Mouse (Mus musculus) heart, embryonic 16.5 days (tissue): Measurements from ENCODE around the gene Bmper. TPM values are rescaled to one million over a fixed set of nuclear protein-coding genes. Genes with fewer than 3 reads are reported as not detected.

ENCODE experiments used
- ATAC-seq: fragments of 200-750 bp; cut with Nextera tagmentation; replicated peaks from 2 replicates; pipeline ENCODE4 v1.8.0; 2017; ENCODE audit warnings: moderate number of reproducible peaks; ENCODE audit not compliant: insufficient read depth, low FRiP score; ENCODE audit errors: extremely low read depth
- H3K27ac ChIP-seq: fragments of 300-500 bp; sonication (generic); 2 replicates; pipeline ENCODE4 v1.5.1; 2014; ENCODE audit warnings: mild to moderate bottlenecking, low read length, control low read depth, moderate library complexity
- H3K27me3 ChIP-seq: fragments of 300-500 bp; sonication (generic); 2 replicates; pipeline ENCODE4 v1.6.1; 2014; ENCODE audit warnings: low read length, mixed read lengths; ENCODE audit not compliant: control insufficient read depth, insufficient read depth
- H3K36me3 ChIP-seq: fragments of 300-500 bp; sonication (generic); 2 replicates; pipeline ENCODE4 v1.6.1; 2014; ENCODE audit not compliant: control insufficient read depth, insufficient read depth
- H3K4me1 ChIP-seq: fragments of 300-500 bp; sonication (generic); 2 replicates; pipeline ENCODE4 v1.6.1; 2014; ENCODE audit warnings: low read length, mixed read lengths; ENCODE audit not compliant: control insufficient read depth, insufficient read depth
- H3K4me2 ChIP-seq: fragments of 300-500 bp; sonication (generic); 2 replicates; pipeline ENCODE4 v1.6.1; 2014; ENCODE audit warnings: low read depth, mild to moderate bottlenecking, control low read depth, low read length
- H3K4me3 ChIP-seq: fragments of 300-500 bp; sonication (generic); 2 replicates; pipeline ENCODE4 v1.5.1; 2014; ENCODE audit warnings: mild to moderate bottlenecking, control low read depth, low read length
- H3K9ac ChIP-seq: fragments of 300-500 bp; sonication (generic); 2 replicates; pipeline ENCODE4 v1.6.1; 2014; ENCODE audit warnings: low read length, control low read depth
- H3K9me3 ChIP-seq: fragments of 300-500 bp; sonication (generic); replicated peaks from 2 replicates; pipeline ENCODE4 v1.6.1; 2016; ENCODE audit warnings: low read length; ENCODE audit not compliant: control insufficient read depth
- WGBS: fragments of 180-500 bp; shearing (Covaris S2); extraction: QIAGEN DNeasy Blood & Tissue Kit; methylation state at CpG from one replicate; pipeline ENCODE4 v1.1.7; 2014; 5-methylcytosine and 5-hydroxymethylcytosine counted together
- polyA plus RNA-seq: library from polyadenylated mRNA; unstranded; fragments of >200 nt; fragmentation: Nextera tagmentation; extraction: Ambion mirVana; gene quantifications from 2 replicates; pipeline ENCODE4 v1.2.1, GENCODE M21; 2015

The Bmper gene
- polyA plus RNA-seq, 1 experiment from 2014 or later = 6.0 TPM

GRCm38 (mm10) chr9:23200828-23201227 lies 22.0 kb upstream of the Bmper start:
- Histone ChIP-seq H3K4me3 (no peak overlapping the region), H3K4me1 (no peaks in the 10 kb centered on the region), H3K27ac (no peak overlapping the region), H3K36me3 (no peaks in the 10 kb centered on the region), H3K4me2 (no peak overlapping the region), H3K9ac (no peak overlapping the region), H3K9me3 (no peaks in the 10 kb centered on the region), H3K27me3 (peaks cover 12% of the 10 kb centered on the region)
- ATAC-seq = no peak
- WGBS = 77% methylated on average over 4 of the region's 4 CpGs

GRCm38 (mm10) chr9:23202431-23202830 lies 20.4 kb upstream of the Bmper start:
- peaks cover 12% of the 10 kb centered on the region for H3K27me3 ChIP-seq
- 78% methylated on average over 4 of the region's 4 CpGs for WGBS

GRCm38 (mm10) chr9:23204339-23205288 lies 18.3 kb upstream of the Bmper start:
- no peaks in the 10 kb centered on the region for H3K36me3 ChIP-seq
- H3K4me3 ChIP-seq = peak overlapping the region; percentile 18; the same call in 1 of the 2 replicates
- peak overlapping the region; percentile 44 for H3K4me2 ChIP-seq
- 12% methylated on average over 17 of the region's 17 CpGs for WGBS
- ATAC-seq = no peak
- peaks cover 12% of the 10 kb centered on the region for H3K27me3 ChIP-seq
- H3K9ac ChIP-seq = no peak overlapping the region
- H3K27ac ChIP-seq = no peak overlapping the region
- H3K4me1 ChIP-seq = no peaks in the 10 kb centered on the region
- no peaks in the 10 kb centered on the region for H3K9me3 ChIP-seq

More at GRCm38 (mm10) chr9:23202431-23202830, 20.4 kb upstream of the Bmper start:
- Histone ChIP-seq H3K4me2 (no peak overlapping the region), H3K36me3 (no peaks in the 10 kb centered on the region), H3K9me3 (no peaks in the 10 kb centered on the region), H3K4me3 (no peak overlapping the region), H3K9ac (no peak overlapping the region), H3K4me1 (no peaks in the 10 kb centered on the region), H3K27ac (no peak overlapping the region)
- no peak for ATAC-seq

GRCm38 (mm10) chr9:23205304-23205703 lies 17.6 kb upstream of the Bmper start:
- H3K4me1 ChIP-seq = no peaks in the 10 kb centered on the region
- ATAC-seq = no peak
- peaks cover 12% of the 10 kb centered on the region for H3K27me3 ChIP-seq
- 29% methylated on average over 3 of the region's 3 CpGs for WGBS
- no peak overlapping the region for H3K4me2 ChIP-seq
- no peak overlapping the region for H3K9ac ChIP-seq
- no peak overlapping the region for H3K4me3 ChIP-seq
- no peaks in the 10 kb centered on the region for H3K9me3 ChIP-seq
- H3K27ac ChIP-seq = no peak overlapping the region
- no peaks in the 10 kb centered on the region for H3K36me3 ChIP-seq

GRCm38 (mm10) chr9:23205757-23206156 lies 17.1 kb upstream of the Bmper start:
- 74% methylated on average over 3 of the region's 3 CpGs for WGBS
- Histone ChIP-seq H3K27ac (no peak overlapping the region), H3K4me3 (no peak overlapping the region), H3K4me2 (no peak overlapping the region), H3K9me3 (no peaks in the 10 kb centered on the region), H3K27me3 (peaks cover 12% of the 10 kb centered on the region), H3K4me1 (no peaks in the 10 kb centered on the region), H3K36me3 (no peaks in the 10 kb centered on the region), H3K9ac (no peak overlapping the region)
- ATAC-seq = no peak

- H3K27ac ChIP-seq = no peak overlapping the region
- ATAC-seq = no peak
- no peak overlapping the region for H3K9ac ChIP-seq
- no peak overlapping the region for H3K4me3 ChIP-seq
- peaks cover 12% of the 10 kb centered on the region for H3K27me3 ChIP-seq
- no peaks in the 10 kb centered on the region for H3K4me1 ChIP-seq
- no peaks in the 10 kb centered on the region for H3K36me3 ChIP-seq
- 89% methylated on average over 5 of the region's 5 CpGs for WGBS
- H3K4me2 ChIP-seq = no peak overlapping the region
- H3K9me3 ChIP-seq = no peaks in the 10 kb centered on the region
Measured at GRCm38 (mm10) chr9:23206181-23206580, 16.7 kb upstream of the Bmper start.

GRCm38 (mm10) chr9:23212303-23212702 lies 10.6 kb upstream of the Bmper start:
- no peak overlapping the region for H3K9ac ChIP-seq
- H3K36me3 ChIP-seq = no peaks in the 10 kb centered on the region
- H3K27ac ChIP-seq = no peak overlapping the region
- H3K9me3 ChIP-seq = no peaks in the 10 kb centered on the region
- no peak overlapping the region for H3K4me3 ChIP-seq
- H3K4me1 ChIP-seq = no peaks in the 10 kb centered on the region
- WGBS = 6% methylated on average over 11 of the region's 11 CpGs
- no peak overlapping the region for H3K4me2 ChIP-seq
- ATAC-seq = no peak; the same call in 1 of the 2 replicates
- H3K27me3 ChIP-seq = no peaks in the 10 kb centered on the region

- Histone ChIP-seq H3K4me3 (no peak overlapping the region), H3K27ac (no peak overlapping the region), H3K9ac (no peak overlapping the region), H3K9me3 (no peaks in the 10 kb centered on the region), H3K27me3 (peaks cover 11% of the 10 kb centered on the region), H3K4me2 (no peak overlapping the region), H3K4me1 (0 out of 2 replicates have a peak, but pooled peaks cover 4% of the 10 kb centered on the region), H3K36me3 (no peaks in the 10 kb centered on the region)
- ATAC-seq = no peak
- WGBS = 47% methylated on average over 3 of the region's 3 CpGs
Measured at GRCm38 (mm10) chr9:23219754-23220153, 3.1 kb upstream of the Bmper start.

- H3K36me3 ChIP-seq = no peaks in the 10 kb centered on the region
- H3K27me3 ChIP-seq = peaks cover 14% of the 10 kb centered on the region
- H3K4me1 ChIP-seq = 0 out of 2 replicates have a peak, but pooled peaks cover 4% of the 10 kb centered on the region
- no peaks in the 10 kb centered on the region for H3K9me3 ChIP-seq
- peak overlapping the region; percentile 97 for H3K4me2 ChIP-seq
- 22% methylated on average over 5 of the region's 5 CpGs for WGBS
- no peak overlapping the region for H3K27ac ChIP-seq
- peak overlapping the region; percentile 78 for H3K9ac ChIP-seq
- H3K4me3 ChIP-seq = peak overlapping the region; percentile 70
- no peak for ATAC-seq
Measured at GRCm38 (mm10) chr9:23221976-23222375, 900 bp upstream of the Bmper start.
